Mouse (Mus musculus) myocyte (in vitro differentiated cells): Measurements from ENCODE around the gene Parvg. TPM values are rescaled to one million over a fixed set of nuclear protein-coding genes. Genes with fewer than 3 reads are reported as not detected.

Experiments used
- H3K27me3 ChIP-seq: one replicate; pipeline ENCODE4 v1.6.1; 2011; ENCODE audit not compliant: control insufficient read depth, insufficient read depth, insufficient read length
- H3K36me3 ChIP-seq: one replicate; pipeline ENCODE4 v1.6.1; 2011; ENCODE audit not compliant: control insufficient read depth, insufficient read depth
- H3K4me2 ChIP-seq: one replicate; pipeline ENCODE4 v1.6.1; 2011; ENCODE audit warnings: low read depth, control low read depth
- H3K4me3 ChIP-seq: one replicate; pipeline ENCODE4 v1.5.1; 2011; ENCODE audit warnings: mild to moderate bottlenecking, control low read depth, moderate library complexity
- H3K79me2 ChIP-seq: one replicate; pipeline ENCODE4 v1.6.1; 2011; ENCODE audit not compliant: control insufficient read depth, insufficient read depth
- H3ac ChIP-seq: one replicate; pipeline ENCODE4 v1.6.1; 2011; ENCODE audit not compliant: control insufficient read depth, insufficient read length
- CEBPB ChIP-seq: IDR thresholded peaks from 2 replicates; pipeline ENCODE4 v1.6.1; 2011; ENCODE audit warnings: mild to moderate bottlenecking, moderate library complexity; ENCODE audit not compliant: poor library complexity, insufficient read depth, severe bottlenecking
- E2F4 ChIP-seq: IDR thresholded peaks from one replicate; pipeline ENCODE4 v1.6.1; 2011; ENCODE audit warnings: mild to moderate bottlenecking, control low read depth, moderate library complexity; ENCODE audit not compliant: insufficient read depth
- MAX ChIP-seq: IDR thresholded peaks from one replicate; pipeline ENCODE4 v1.6.1; 2011; ENCODE audit warnings: low read depth, mild to moderate bottlenecking, control low read depth
- MYOD1 ChIP-seq, 3 experiments: IDR thresholded peaks; one replicate each; pipeline ENCODE4 v1.6.1; 2011; ENCODE audit warnings: control low read depth in 2 of 3, low read depth in 2 of 3, mild to moderate bottlenecking in 2 of 3, moderate library complexity in 1 of 3; ENCODE audit not compliant: insufficient read length in 2 of 3, control insufficient read depth in 1 of 3
- MYOG ChIP-seq, 3 experiments: IDR thresholded peaks; one replicate each; pipeline ENCODE4 v1.6.1; 2011; ENCODE audit warnings: control low read depth in 2 of 3, low read depth in 2 of 3, mild to moderate bottlenecking in 2 of 3; ENCODE audit not compliant: insufficient read length in 2 of 3, control insufficient read depth in 1 of 3, insufficient read depth in 1 of 3
- POLR2A ChIP-seq: IDR thresholded peaks from one replicate; pipeline ENCODE4 v1.6.1; 2011; ENCODE audit warnings: low read depth, mild to moderate bottlenecking, control low read depth, moderate library complexity; ENCODE audit not compliant: insufficient read length
- POLR2AphosphoS2 ChIP-seq: IDR thresholded peaks from one replicate; pipeline ENCODE4 v1.6.1; 2011; ENCODE audit warnings: low read depth, control low read depth; ENCODE audit not compliant: insufficient read length
- REST ChIP-seq: IDR thresholded peaks from one replicate; pipeline ENCODE4 v1.6.1; 2011; ENCODE audit warnings: mild to moderate bottlenecking, control low read depth, moderate library complexity; ENCODE audit not compliant: insufficient read depth, insufficient read length
- SRF ChIP-seq: IDR thresholded peaks from one replicate; pipeline ENCODE4 v1.6.1; 2011; ENCODE audit warnings: low read depth; ENCODE audit not compliant: control insufficient read depth, insufficient read length
- TCF12 ChIP-seq: IDR thresholded peaks from one replicate; pipeline ENCODE4 v1.6.1; 2011; ENCODE audit warnings: mild to moderate bottlenecking, control low read depth; ENCODE audit not compliant: poor library complexity, insufficient read depth, severe bottlenecking
- TCF3 ChIP-seq: IDR thresholded peaks from one replicate; pipeline ENCODE4 v1.6.1; 2011; ENCODE audit warnings: low read depth, control low read depth; ENCODE audit not compliant: insufficient read length
- USF1 ChIP-seq: IDR thresholded peaks from one replicate; pipeline ENCODE4 v1.6.1; 2011; ENCODE audit warnings: low read depth, mild to moderate bottlenecking, control low read depth, moderate library complexity
- polyA plus RNA-seq: library from polyadenylated mRNA; unstranded; fragments of >200 nt; fragmentation: generic; extraction: Trizol; gene quantifications from one replicate; pipeline ENCODE4 v1.2.1, GENCODE M21; 2012; ENCODE audit warnings: missing spikeins

The Parvg gene
- polyA plus RNA-seq, 1 experiment, result 0.95 TPM

DNA sequence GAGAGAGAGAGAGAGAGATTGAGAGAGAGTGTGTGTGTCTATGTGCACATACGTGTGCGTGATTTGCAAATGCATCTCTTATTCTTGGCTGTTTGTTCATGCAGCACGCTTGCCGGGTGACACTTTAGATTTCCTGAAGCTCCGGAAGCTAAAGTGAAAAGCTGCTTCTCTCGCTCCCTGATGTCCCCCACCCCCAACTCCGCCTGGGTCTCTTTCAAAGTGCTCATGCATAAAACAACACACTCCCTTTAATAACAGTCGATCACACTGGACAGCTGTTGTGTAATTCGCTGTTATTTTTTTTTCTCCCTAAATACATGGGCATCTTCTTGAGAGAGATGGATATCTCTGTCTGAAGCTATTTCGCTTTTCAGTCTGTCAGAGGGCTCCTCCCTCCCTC lies 18.5 kb upstream of the Parvg start:
- no peak overlapping the region for H3K4me2 ChIP-seq
- H3K36me3 ChIP-seq, result peaks cover 32% of the 10 kb centered on the region
- TF ChIP-seq TCF12, result no peak
- TF ChIP-seq POLR2A, result no peak
- TF ChIP-seq REST, result no peak
- no peak for TF ChIP-seq USF1
- TF ChIP-seq CEBPB, result no peak
- no peak for TF ChIP-seq MYOG (IDR thresholded peaks at IDR 0.05; ENCODE audit: control insufficient read depth in 1 of 3, insufficient read depth in 1 of 3, insufficient read length in 2 of 3, low read depth in 2 of 3)
- no peak for TF ChIP-seq POLR2AphosphoS2
- no peak for TF ChIP-seq TCF3
- no peak overlapping the region for H3ac ChIP-seq
- H3K79me2 ChIP-seq, result no peaks in the 10 kb centered on the region
- no peak overlapping the region for H3K4me3 ChIP-seq
- H3K27me3 ChIP-seq, result no peaks in the 10 kb centered on the region

- Histone ChIP-seq H3ac (no peak overlapping the region), H3K4me2 (no peak overlapping the region), H3K4me3 (no peak overlapping the region), H3K36me3 (peaks cover 28% of the 10 kb centered on the region), H3K79me2 (no peaks in the 10 kb centered on the region), H3K27me3 (no peaks in the 10 kb centered on the region)
- no peak for TF ChIP-seq TCF3
- no peak for TF ChIP-seq SRF
- no peak for TF ChIP-seq E2F4
- TF ChIP-seq MYOG (IDR thresholded peaks at IDR 0.05; ENCODE audit: control insufficient read depth in 1 of 3, insufficient read depth in 1 of 3, insufficient read length in 2 of 3, low read depth in 2 of 3), result no peak
- no peak for TF ChIP-seq CEBPB
Measured at GRCm38 (mm10) chr15:84310271-84310670, 13.6 kb upstream of the Parvg start.

GRCm38 (mm10) chr15:84311295-84312085 lies 12.3 kb upstream of the Parvg start:
- no peak overlapping the region for H3K4me3 ChIP-seq
- no peak for TF ChIP-seq SRF
- no peak for TF ChIP-seq MYOD1 (IDR thresholded peaks at IDR 0.05; ENCODE audit: control insufficient read depth in 1 of 3, insufficient read length in 2 of 3, low read depth in 2 of 3)
- no peak for TF ChIP-seq USF1
- no peak for TF ChIP-seq CEBPB
- no peak for TF ChIP-seq TCF12
- no peak for TF ChIP-seq TCF3
- no peak for TF ChIP-seq REST
- no peak for TF ChIP-seq MYOG (IDR thresholded peaks at IDR 0.05; ENCODE audit: control insufficient read depth in 1 of 3, insufficient read depth in 1 of 3, insufficient read length in 2 of 3, low read depth in 2 of 3)
- TF ChIP-seq POLR2AphosphoS2, result no peak
- TF ChIP-seq E2F4, result no peak
- no peak for TF ChIP-seq MAX
- TF ChIP-seq POLR2A, result no peak
- no peak overlapping the region for H3K4me2 ChIP-seq
- no peak overlapping the region for H3ac ChIP-seq
- H3K79me2 ChIP-seq, result no peaks in the 10 kb centered on the region
- peaks cover 31% of the 10 kb centered on the region for H3K36me3 ChIP-seq
- no peaks in the 10 kb centered on the region for H3K27me3 ChIP-seq

DNA sequence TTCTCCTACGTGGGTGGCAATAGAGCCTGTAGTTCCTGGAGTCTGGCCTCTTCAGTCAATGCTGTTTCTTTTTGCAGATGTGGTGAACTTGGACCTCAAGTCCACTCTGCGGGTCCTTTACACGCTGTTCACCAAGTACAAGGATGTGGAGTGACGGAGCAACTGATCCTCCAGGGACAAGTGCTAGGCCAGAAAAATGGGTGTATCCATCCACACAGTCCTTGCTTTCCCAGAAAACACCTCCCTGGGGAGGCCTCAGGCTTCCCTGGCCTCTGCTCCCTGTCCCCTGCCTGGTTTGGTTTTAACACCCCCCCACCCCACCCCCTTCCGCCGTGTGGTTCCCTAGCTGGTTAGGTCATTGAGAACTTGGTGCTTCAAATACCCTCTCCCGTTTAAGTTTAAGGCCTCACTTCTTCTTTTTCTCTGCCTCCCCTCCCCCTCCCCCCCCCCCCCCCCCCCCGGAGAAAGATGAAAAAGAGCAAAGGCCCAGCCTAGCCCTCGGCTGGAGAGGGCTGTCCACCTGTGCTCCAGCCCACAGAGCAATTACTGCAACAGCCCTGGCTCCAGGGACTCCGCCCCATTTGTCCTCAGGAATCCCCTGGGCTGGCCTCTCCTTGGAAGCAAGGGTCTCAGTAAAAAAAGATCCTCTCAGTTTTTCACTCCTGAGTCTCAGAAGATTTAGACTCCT lies 10.8 kb upstream of the Parvg start:
- H3K4me2 ChIP-seq, result no peak overlapping the region
- TF ChIP-seq SRF (no peak), POLR2AphosphoS2 (no peak), TCF3 (no peak), E2F4 (no peak)
- peaks cover 32% of the 10 kb centered on the region for H3K36me3 ChIP-seq

DNA sequence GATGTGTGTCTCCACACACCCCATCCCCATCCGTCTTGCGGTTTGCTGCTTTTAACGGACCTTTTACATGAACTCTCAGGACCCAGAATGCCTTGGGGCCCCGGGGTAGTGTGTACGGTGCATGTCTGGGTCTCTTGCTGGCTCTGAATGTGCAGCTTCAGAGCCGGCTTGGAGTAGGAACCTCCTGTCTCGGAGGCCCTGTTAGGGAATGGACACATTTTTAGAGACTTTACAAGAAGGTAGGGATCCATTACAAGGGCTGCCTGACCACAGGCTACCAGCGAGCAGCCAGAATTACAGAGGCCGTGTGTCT lies 10.3 kb upstream of the Parvg start:
- no peaks in the 10 kb centered on the region for H3K79me2 ChIP-seq
- H3K27me3 ChIP-seq, result no peaks in the 10 kb centered on the region
- H3K36me3 ChIP-seq, result peaks cover 31% of the 10 kb centered on the region
- no peak overlapping the region for H3K4me2 ChIP-seq
- H3ac ChIP-seq, result no peak overlapping the region
- H3K4me3 ChIP-seq, result no peak overlapping the region
- TF ChIP-seq REST, result no peak
- TF ChIP-seq TCF12, result no peak
- TF ChIP-seq POLR2AphosphoS2, result no peak
- no peak for TF ChIP-seq POLR2A
- TF ChIP-seq E2F4, result no peak
- no peak for TF ChIP-seq TCF3
- TF ChIP-seq SRF, result no peak
- no peak for TF ChIP-seq CEBPB
- no peak for TF ChIP-seq MYOD1 (IDR thresholded peaks at IDR 0.05; ENCODE audit: control insufficient read depth in 1 of 3, insufficient read length in 2 of 3, low read depth in 2 of 3)
- TF ChIP-seq USF1, result no peak
- no peak for TF ChIP-seq MAX

More for the DNA sequence above, 10.8 kb upstream of the Parvg start:
- no peaks in the 10 kb centered on the region for H3K79me2 ChIP-seq
- H3K4me3 ChIP-seq, result no peak overlapping the region
- no peak overlapping the region for H3ac ChIP-seq
- no peaks in the 10 kb centered on the region for H3K27me3 ChIP-seq
